Mouse (Mus musculus): ENCODE data around the gene Sgsh. TPM values are rescaled to one million over a fixed set of nuclear protein-coding genes. Genes with fewer than 3 reads are reported as not detected.

The Sgsh gene
- polyA plus RNA-seq, 1 experiment from 2014 or later, result 3.3 TPM

GRCm38 (mm10) chr11:119362769-119363533 lies 7.6 kb upstream of the Sgsh start:
- WGBS (ENCODE audit: insufficient replicate concordance), result 27% methylated on average over 11 of the region's 11 CpGs
- Histone ChIP-seq H3K4me3 (no peak overlapping the region), H3K9me3 (replicated peaks) (no peaks in the 10 kb centered on the region), H3K36me3 (peaks cover 11% of the 10 kb centered on the region; the same call in 1 of the 2 replicates), H3K4me2 (peak overlapping the region; percentile 38), H3K27me3 (replicated peaks) (no peaks in the 10 kb centered on the region), H3K4me1 (peaks cover 7% of the 10 kb centered on the region), H3K9ac (no peak overlapping the region; the same call in 1 of the 2 replicates), H3K27ac (no peak overlapping the region)
- ATAC-seq, result peak; percentile 30

GRCm38 (mm10) chr11:119359089-119359488 lies 3.8 kb upstream of the Sgsh start:
- Histone ChIP-seq H3K4me1 (peaks cover 29% of the 10 kb centered on the region), H3K27me3 (replicated peaks) (no peaks in the 10 kb centered on the region), H3K9ac (no peak overlapping the region), H3K36me3 (0 out of 2 replicates have a peak, but pooled peaks cover 3% of the 10 kb centered on the region), H3K4me2 (no peak overlapping the region), H3K4me3 (no peak overlapping the region), H3K27ac (no peak overlapping the region), H3K9me3 (replicated peaks) (no peaks in the 10 kb centered on the region)
- WGBS (ENCODE audit: insufficient replicate concordance), result 84% methylated on average over 10 of the region's 10 CpGs
- ATAC-seq, result no peak

DNA sequence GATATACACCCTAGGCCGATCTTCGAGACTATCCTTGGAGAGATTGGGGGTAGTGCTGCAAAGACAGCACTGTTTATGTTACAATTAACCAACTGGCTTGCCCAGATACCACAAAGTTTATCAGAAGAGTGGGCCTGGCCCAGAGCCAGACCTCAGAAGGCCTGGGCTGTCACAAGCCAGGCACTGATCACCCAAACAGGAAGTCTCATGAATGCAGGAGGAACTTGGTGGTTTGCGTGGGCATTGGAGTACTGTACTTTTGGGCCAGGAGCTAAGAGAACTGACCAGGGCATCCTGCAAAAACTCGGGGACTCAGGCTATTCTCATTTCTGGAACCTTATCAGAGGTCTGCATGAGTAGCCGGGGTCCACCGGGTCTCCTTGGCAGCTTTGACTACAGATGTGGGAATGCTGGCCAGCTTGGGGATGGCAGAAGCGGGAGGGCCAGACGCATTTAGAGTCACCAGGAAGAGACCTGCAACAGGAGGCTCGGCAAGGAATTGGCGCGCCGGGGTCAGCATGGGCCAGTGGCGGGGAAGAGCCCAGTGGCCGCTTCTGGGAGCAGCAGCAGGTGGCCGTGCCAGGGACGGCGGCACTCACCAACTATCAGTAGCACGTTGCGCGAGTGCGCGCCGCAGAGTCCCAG lies 416 bp downstream of the Sgsh start:
- under 1% methylated on average over 23 of the region's 23 CpGs for WGBS (ENCODE audit: insufficient replicate concordance)
- 0 out of 2 replicates have a peak, but pooled peaks cover 5% of the 10 kb centered on the region for H3K27me3 ChIP-seq (replicated peaks)
- H3K4me1 ChIP-seq, result peaks cover 27% of the 10 kb centered on the region
- peak; percentile 72 for ATAC-seq
- H3K4me2 ChIP-seq, result peak overlapping the region; percentile 93
- H3K27ac ChIP-seq, result peak overlapping the region; percentile 78
- H3K4me3 ChIP-seq, result peak overlapping the region; percentile 71
- no peaks in the 10 kb centered on the region for H3K9me3 ChIP-seq (replicated peaks)
- H3K36me3 ChIP-seq, result no peaks in the 10 kb centered on the region
- peak overlapping the region; percentile 75 for H3K9ac ChIP-seq

GRCm38 (mm10) chr11:119353946-119354345 lies 1.4 kb downstream of the Sgsh start:
- Histone ChIP-seq H3K36me3 (no peaks in the 10 kb centered on the region), H3K4me1 (peaks cover 27% of the 10 kb centered on the region), H3K27ac (no peak overlapping the region), H3K9ac (no peak overlapping the region), H3K4me3 (no peak overlapping the region), H3K9me3 (replicated peaks) (no peaks in the 10 kb centered on the region), H3K4me2 (peak overlapping the region; percentile 93), H3K27me3 (replicated peaks) (0 out of 2 replicates have a peak, but pooled peaks cover 5% of the 10 kb centered on the region)
- ATAC-seq, result no peak
- WGBS (ENCODE audit: insufficient replicate concordance), result 62% methylated on average over 4 of the region's 4 CpGs

DNA sequence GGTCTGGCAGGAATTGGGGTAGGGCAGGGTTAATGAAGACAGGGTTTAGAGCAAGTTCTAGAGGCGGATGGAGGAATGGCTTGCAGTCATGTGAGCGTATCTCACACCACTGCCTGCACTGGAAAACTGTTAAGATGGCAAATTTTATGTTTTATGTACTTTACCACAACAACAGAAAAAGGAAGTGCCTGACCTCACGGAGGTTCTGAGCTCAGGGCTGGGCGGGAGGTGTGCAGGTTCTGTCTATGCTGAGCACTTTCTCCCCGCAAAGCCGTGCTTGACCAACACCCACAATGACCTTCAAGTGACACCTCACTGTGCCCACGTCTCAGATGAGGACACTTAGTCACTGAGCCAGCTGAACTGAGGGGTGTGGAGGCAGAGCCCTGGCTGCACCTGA lies 3.2 kb downstream of the Sgsh start:
- H3K36me3 ChIP-seq, result no peaks in the 10 kb centered on the region
- H3K4me2 ChIP-seq, result no peak overlapping the region
- no peak overlapping the region for H3K9ac ChIP-seq
- H3K27me3 ChIP-seq (replicated peaks), result 0 out of 2 replicates have a peak, but pooled peaks cover 5% of the 10 kb centered on the region
- WGBS (ENCODE audit: insufficient replicate concordance), result 43% methylated on average over 7 of the region's 7 CpGs
- peaks cover 32% of the 10 kb centered on the region for H3K4me1 ChIP-seq
- ATAC-seq, result no peak
- H3K9me3 ChIP-seq (replicated peaks), result no peaks in the 10 kb centered on the region
- H3K4me3 ChIP-seq, result no peak overlapping the region
- no peak overlapping the region for H3K27ac ChIP-seq

GRCm38 (mm10) chr11:119347125-119347524 lies 8.2 kb downstream of the Sgsh start:
- peaks cover 12% of the 10 kb centered on the region; the same call in 1 of the 2 replicates for H3K36me3 ChIP-seq
- peaks cover 16% of the 10 kb centered on the region for H3K4me1 ChIP-seq
- H3K4me2 ChIP-seq, result no peak overlapping the region
- H3K27me3 ChIP-seq (replicated peaks), result 0 out of 2 replicates have a peak, but pooled peaks cover 3% of the 10 kb centered on the region
- WGBS (ENCODE audit: insufficient replicate concordance), result 38% methylated on average over 4 of the region's 4 CpGs
- no peak overlapping the region for H3K4me3 ChIP-seq
- no peak for ATAC-seq
- H3K9me3 ChIP-seq (replicated peaks), result no peaks in the 10 kb centered on the region
- no peak overlapping the region for H3K9ac ChIP-seq
- H3K27ac ChIP-seq, result no peak overlapping the region

DNA sequence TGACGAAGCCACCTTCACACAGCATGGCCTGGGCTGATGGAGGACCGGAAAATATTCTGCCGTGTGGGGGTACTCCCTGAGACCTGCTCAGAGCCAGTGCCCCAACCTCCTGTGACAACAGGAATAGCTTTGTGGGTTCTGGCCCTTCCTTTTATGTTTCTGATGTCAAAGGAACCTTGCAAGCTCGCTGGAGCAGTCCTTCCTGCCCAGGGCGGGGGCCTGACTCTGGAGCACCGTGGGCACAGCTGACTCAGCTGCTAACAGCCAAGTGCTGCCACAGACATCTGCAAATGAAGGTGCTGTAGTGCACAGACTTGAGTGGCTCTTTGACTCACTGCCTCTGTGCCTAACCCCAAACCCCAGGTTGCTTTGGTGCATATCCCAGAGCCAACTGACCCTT lies 10.5 kb downstream of the Sgsh start:
- Histone ChIP-seq H3K9me3 (replicated peaks) (no peaks in the 10 kb centered on the region), H3K27ac (no peak overlapping the region), H3K4me2 (no peak overlapping the region), H3K4me3 (no peak overlapping the region), H3K4me1 (peaks cover 16% of the 10 kb centered on the region), H3K9ac (no peak overlapping the region), H3K36me3 (peaks cover 12% of the 10 kb centered on the region; the same call in 1 of the 2 replicates), H3K27me3 (replicated peaks) (0 out of 2 replicates have a peak, but pooled peaks cover 4% of the 10 kb centered on the region)
- no peak for ATAC-seq
- WGBS (ENCODE audit: insufficient replicate concordance), result 44% methylated on average over 6 of the region's 6 CpGs

GRCm38 (mm10) chr11:119344178-119344577 lies 11.2 kb downstream of the Sgsh start:
- ATAC-seq, result no peak
- 75% methylated on average over 8 of the region's 8 CpGs for WGBS (ENCODE audit: insufficient replicate concordance)
- peaks cover 16% of the 10 kb centered on the region for H3K4me1 ChIP-seq
- H3K9ac ChIP-seq, result no peak overlapping the region
- H3K27ac ChIP-seq, result no peak overlapping the region
- peaks cover 12% of the 10 kb centered on the region; the same call in 1 of the 2 replicates for H3K36me3 ChIP-seq
- H3K4me3 ChIP-seq, result no peak overlapping the region
- peaks cover 5% of the 10 kb centered on the region; the same call in 1 of the 2 replicates for H3K27me3 ChIP-seq (replicated peaks)
- H3K4me2 ChIP-seq, result no peak overlapping the region
- H3K9me3 ChIP-seq (replicated peaks), result no peaks in the 10 kb centered on the region

DNA sequence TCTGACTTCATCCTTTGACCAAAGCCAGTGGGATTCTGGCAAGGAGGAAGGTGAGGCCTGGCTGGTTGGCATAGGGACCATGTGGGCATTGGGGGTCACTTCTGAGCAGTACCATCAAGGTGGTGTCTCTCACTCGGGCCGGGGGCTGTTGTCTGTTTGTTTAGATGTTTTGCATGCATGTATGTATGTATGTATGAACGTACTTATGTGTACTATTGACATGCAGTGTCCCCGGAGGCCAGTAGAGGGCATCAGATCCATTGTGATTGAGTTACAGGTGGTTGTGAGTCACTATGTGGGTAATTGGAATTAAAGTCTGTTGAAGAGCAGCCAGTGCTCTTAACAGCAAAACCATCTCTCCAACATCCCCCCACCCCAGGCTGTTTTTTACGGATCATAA lies 15.7 kb downstream of the Sgsh start:
- ATAC-seq, result no peak
- Histone ChIP-seq H3K4me3 (no peak overlapping the region), H3K27ac (no peak overlapping the region), H3K27me3 (replicated peaks) (peaks cover 11% of the 10 kb centered on the region), H3K9ac (no peak overlapping the region), H3K36me3 (no peaks in the 10 kb centered on the region), H3K4me1 (peaks cover 6% of the 10 kb centered on the region), H3K4me2 (no peak overlapping the region), H3K9me3 (replicated peaks) (no peaks in the 10 kb centered on the region)
- WGBS (ENCODE audit: insufficient replicate concordance), result 2% methylated on average over 5 of the region's 5 CpGs

GRCm38 (mm10) chr11:119339179-119339578 lies 16.2 kb downstream of the Sgsh start:
- Histone ChIP-seq H3K36me3 (no peaks in the 10 kb centered on the region), H3K4me3 (no peak overlapping the region), H3K27me3 (replicated peaks) (peaks cover 11% of the 10 kb centered on the region), H3K27ac (no peak overlapping the region), H3K4me2 (no peak overlapping the region), H3K9ac (no peak overlapping the region), H3K4me1 (peaks cover 6% of the 10 kb centered on the region), H3K9me3 (replicated peaks) (no peaks in the 10 kb centered on the region)
- 43% methylated on average over 5 of the region's 5 CpGs for WGBS (ENCODE audit: insufficient replicate concordance)
- ATAC-seq, result no peak

- H3K27me3 ChIP-seq (replicated peaks), result peaks cover 18% of the 10 kb centered on the region
- no peak overlapping the region for H3K4me2 ChIP-seq
- no peaks in the 10 kb centered on the region for H3K9me3 ChIP-seq (replicated peaks)
- no peaks in the 10 kb centered on the region for H3K36me3 ChIP-seq
- WGBS (ENCODE audit: insufficient replicate concordance), result 67% methylated on average over 10 of the region's 10 CpGs
- no peak overlapping the region for H3K27ac ChIP-seq
- ATAC-seq, result no peak
- H3K4me3 ChIP-seq, result no peak overlapping the region
- no peak overlapping the region for H3K9ac ChIP-seq
- H3K4me1 ChIP-seq, result peaks cover 6% of the 10 kb centered on the region
These were observed 16.9 kb downstream of the Sgsh start for GRCm38 (mm10) chr11:119338271-119339059.
